Mouse (Mus musculus) lung, postnatal 14 days (tissue): ENCODE data around the gene Hlx.

Experiments used
- DNase-seq: peaks from one replicate; pipeline ENCODE4 v3.0.0; 2021

Hlx gene

GRCm38 (mm10) chr1:184731644-184732545 lies 524 bp downstream of the Hlx start:
- peak; percentile 61 for DNase-seq

GRCm38 (mm10) chr1:184731091-184731640 lies 1.3 kb downstream of the Hlx start:
- DNase-seq: no peak

- DNase-seq: no peak
These were observed 1.9 kb downstream of the Hlx start for GRCm38 (mm10) chr1:184730453-184731013.

GRCm38 (mm10) chr1:184729357-184730140 lies 2.9 kb downstream of the Hlx start:
- peak; percentile 33 for DNase-seq

GRCm38 (mm10) chr1:184728561-184729115 lies 3.8 kb downstream of the Hlx start:
- DNase-seq: no peak

DNA sequence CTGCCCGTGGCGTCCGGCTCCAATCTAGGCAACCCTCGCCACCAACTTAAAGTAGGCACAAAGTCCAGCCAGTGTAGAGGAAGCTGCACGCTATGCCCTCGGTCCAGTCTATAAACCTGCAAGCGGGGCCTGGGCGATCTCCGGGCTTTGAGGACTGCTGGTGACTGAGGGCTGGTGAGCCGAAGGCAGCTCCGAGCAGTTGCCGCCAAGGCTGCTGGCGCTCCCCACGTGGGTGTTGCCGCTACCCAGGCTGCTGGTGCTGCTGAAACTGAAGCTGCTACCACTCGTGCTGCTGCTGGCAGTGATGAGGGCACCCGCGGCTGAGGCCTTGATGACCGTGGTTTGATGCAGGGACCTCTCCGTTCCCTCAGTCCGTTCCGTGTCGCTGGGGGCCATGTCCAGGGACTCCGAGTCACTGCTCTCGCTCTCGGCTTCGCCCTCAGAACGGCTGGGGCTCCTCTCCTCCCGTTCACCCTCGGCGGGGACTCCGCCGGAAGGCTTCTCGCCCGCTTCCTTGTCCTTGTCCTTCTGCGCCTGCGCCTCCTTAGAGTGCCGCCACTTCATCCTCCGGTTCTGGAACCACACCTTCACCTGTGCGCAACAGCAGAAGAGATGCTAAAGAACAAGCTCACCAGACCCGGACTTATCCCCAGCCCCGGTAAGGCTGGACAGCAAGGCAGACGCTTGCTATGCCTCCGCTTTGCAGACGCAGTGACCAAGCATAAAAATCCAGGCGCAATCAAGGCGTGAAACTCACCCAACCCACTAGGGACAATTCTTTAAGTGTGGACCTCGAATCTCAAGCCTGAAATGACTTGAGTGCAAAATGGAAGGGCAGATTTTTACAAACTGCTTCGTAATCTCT lies 4.8 kb downstream of the Hlx start:
- no peak for DNase-seq

GRCm38 (mm10) chr1:184726576-184727300 lies 5.7 kb downstream of the Hlx start:
- DNase-seq: no peak

- no peak for DNase-seq
These were observed 7.1 kb downstream of the Hlx start for GRCm38 (mm10) chr1:184725318-184725790.

- no peak for DNase-seq
These were observed 7.7 kb downstream of the Hlx start for GRCm38 (mm10) chr1:184724551-184725317.

GRCm38 (mm10) chr1:184723899-184724298 lies 8.5 kb downstream of the Hlx start:
- DNase-seq: no peak

DNA sequence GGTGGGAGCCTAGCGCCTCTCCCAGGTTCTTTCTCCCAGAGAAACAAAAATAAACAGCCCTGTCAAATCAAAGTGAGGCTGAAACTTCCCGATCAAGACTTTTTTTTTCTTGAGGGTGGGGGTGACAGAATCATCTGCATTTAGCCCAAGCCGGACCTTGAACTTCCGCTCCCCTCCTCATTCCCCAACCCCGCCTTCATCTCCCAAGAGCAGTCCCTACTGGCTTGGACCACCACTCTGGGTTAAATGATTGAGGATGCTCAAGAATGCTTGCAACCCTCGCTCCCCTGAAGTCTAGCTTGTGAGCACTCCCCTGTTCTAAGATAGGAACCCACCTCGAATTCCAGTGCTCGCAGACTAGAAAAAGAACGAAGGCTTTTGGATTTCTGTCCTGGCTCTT lies 11.3 kb downstream of the Hlx start:
- DNase-seq: no peak

- no peak for DNase-seq
These were observed 12.0 kb downstream of the Hlx start for GRCm38 (mm10) chr1:184720162-184721025.

GRCm38 (mm10) chr1:184718261-184719120 lies 13.9 kb downstream of the Hlx start:
- DNase-seq: no peak

GRCm38 (mm10) chr1:184717691-184718200 lies 14.7 kb downstream of the Hlx start:
- no peak for DNase-seq

DNA sequence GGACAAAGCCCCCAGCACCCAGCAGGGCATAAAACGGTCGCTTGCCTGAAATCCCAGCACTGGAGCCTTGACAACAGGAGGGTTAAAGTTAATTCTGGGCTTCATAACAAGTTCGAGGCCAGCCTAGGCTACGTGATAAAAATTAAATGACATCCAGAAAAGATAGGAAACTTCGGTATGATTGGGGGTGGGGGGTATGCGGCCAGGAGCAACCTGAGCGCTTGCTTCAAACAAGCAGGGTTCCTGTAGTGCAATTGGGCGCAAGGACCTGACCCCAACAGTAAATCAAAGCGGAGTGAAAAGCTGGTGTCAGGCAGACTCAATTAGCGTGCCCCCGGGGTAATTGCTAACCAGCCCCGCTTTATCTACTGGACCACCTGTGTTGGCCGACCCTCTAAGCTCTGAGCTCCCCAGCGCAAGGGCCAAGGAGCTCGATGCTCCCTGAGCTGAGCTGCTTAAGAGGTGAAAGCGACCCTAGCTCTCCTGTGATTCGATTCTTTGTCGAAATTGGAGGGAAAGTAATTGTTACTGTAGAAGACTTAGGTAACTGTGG lies 15.3 kb downstream of the Hlx start:
- no peak for DNase-seq

DNA sequence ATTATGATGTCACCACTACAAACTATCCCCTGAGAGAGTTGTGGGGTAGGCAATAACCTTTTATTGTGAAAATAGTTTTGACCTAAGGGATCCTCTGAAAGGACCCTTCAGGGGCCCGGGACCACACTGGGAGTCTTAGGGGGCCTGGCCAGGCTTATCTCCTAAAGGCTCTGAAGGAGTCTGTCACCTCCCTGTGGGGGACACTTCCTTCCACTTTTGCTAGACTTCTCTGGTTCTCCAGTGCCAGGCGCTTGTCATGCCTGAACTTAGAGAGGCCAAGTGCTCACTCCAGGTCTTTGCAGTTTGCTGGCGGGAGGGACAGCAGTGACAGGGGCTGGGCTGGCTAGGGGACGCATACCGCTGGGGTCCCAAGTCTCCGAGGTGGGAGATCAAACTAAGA lies 16.3 kb downstream of the Hlx start:
- DNase-seq: no peak

DNA sequence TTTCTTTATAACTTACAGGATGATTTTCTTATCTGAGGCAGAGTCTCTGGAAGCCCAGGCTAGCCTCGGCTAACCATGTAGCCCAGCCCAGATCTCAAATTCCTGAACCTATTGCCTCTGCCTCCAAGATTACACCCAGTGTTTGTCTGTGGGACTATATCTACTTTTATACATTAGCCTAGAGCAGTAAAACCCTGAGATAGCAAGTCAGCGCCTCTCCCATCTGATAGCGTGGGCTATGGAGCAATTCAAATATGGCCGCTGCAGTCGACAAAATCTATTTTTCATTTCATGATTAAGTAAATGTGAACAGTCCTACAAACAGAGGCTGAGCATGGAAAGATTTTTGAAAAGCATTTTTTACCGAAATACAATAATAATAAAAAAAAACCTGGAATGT lies 16.7 kb downstream of the Hlx start:
- no peak for DNase-seq

DNA sequence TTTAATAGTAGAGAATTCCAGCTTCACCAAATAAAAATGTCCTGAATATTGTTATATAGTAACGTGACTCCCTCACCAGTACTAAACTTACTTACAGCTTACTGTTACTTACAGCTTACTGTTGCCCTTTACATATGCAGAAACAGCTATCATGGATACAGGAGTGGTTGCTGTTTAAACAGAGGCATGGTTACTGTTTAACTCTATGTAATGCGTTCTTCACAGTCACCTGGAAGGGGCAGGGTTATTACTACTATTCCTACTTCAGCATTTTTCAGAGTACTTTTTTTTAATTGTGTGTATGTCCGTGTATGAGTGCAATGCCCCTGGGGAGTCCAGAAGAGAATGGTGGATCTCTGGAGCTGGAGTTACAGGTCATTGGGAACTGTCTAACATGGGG lies 17.9 kb downstream of the Hlx start:
- no peak for DNase-seq
